Mouse (Mus musculus) small intestine, adult 2 months (tissue): ENCODE data around the gene Zfp964. TPM values are rescaled to one million over a fixed set of nuclear protein-coding genes. Genes with fewer than 3 reads are reported as not detected.
"Not testable (repeated sequence)": the region's sequence is repeated elsewhere in the genome, so short reads cannot be mapped to it uniquely, and the experiment has no call there.

Experiments
- H3K27ac ChIP-seq: fragments of 200-500 bp; 2 replicates; pipeline ENCODE4 v1.5.1; 2012; ENCODE audit warnings: low read depth, low read length, control low read depth, inconsistent platforms; ENCODE audit not compliant: insufficient read depth
- H3K27me3 ChIP-seq: fragments of 200-500 bp; 2 replicates; pipeline ENCODE4 v1.6.1; 2012; ENCODE audit warnings: mild to moderate bottlenecking, moderate library complexity, low read length, inconsistent platforms; ENCODE audit not compliant: control insufficient read depth, insufficient read depth
- H3K36me3 ChIP-seq: fragments of 200-500 bp; 2 replicates; pipeline ENCODE4 v1.6.1; 2012; ENCODE audit warnings: mild to moderate bottlenecking, low read length, control low read depth, inconsistent platforms; ENCODE audit not compliant: control insufficient read depth, insufficient read depth
- H3K4me1 ChIP-seq: fragments of 200-500 bp; 2 replicates; pipeline ENCODE4 v1.6.1; 2012; ENCODE audit warnings: low read length, inconsistent platforms, mixed read lengths; ENCODE audit not compliant: control insufficient read depth, insufficient read depth, insufficient read length
- H3K4me3 ChIP-seq: fragments of 200-500 bp; 2 replicates; pipeline ENCODE4 v1.5.1; 2012; ENCODE audit warnings: low read depth, mild to moderate bottlenecking, control low read depth, inconsistent platforms, low read length, moderate library complexity
- CTCF ChIP-seq: fragments of 200-500 bp; IDR thresholded peaks from 2 replicates; pipeline ENCODE4 v1.5.1; 2012; ENCODE audit warnings: low read depth, mild to moderate bottlenecking, control low read depth, inconsistent platforms, low read length, moderate library complexity, mixed read lengths; ENCODE audit not compliant: insufficient replicate concordance, insufficient read length; ENCODE audit errors: extremely low read depth
- POLR2A ChIP-seq: fragments of 200-500 bp; IDR thresholded peaks from 2 replicates; pipeline ENCODE4 v1.6.1; 2012; ENCODE audit warnings: low read depth, mild to moderate bottlenecking, control low read depth, inconsistent platforms, low read length, moderate library complexity
- WGBS: fragments of 180-500 bp; shearing (Covaris S2); methylation state at CpG from one replicate; pipeline ENCODE4 v1.1.7; 2018; 5-methylcytosine and 5-hydroxymethylcytosine counted together
- polyA plus RNA-seq: library from polyadenylated mRNA; depleted of rRNA; stranded (reverse); fragments of >200 nt; gene quantifications from 2 replicates; pipeline ENCODE4 v1.2.3, GENCODE M21; 2012; rRNA removed

The Zfp964 gene
- polyA plus RNA-seq, 1 experiment = 0.18 TPM

- Histone ChIP-seq H3K27me3 (no peaks in the 10 kb centered on the region), H3K27ac (no peak overlapping the region), H3K36me3 (peaks cover 25% of the 10 kb centered on the region), H3K4me1 (no peaks in the 10 kb centered on the region), H3K4me3 (no peak overlapping the region)
- no peak for TF ChIP-seq POLR2A
- TF ChIP-seq CTCF = no peak
- 82% methylated on average over 6 of the region's 6 CpGs for WGBS
Observed at GRCm38 (mm10) chr8:69701810-69702209, 47.5 kb downstream of the Zfp964 start.

GRCm38 (mm10) chr8:69710624-69711023, 56.3 kb downstream of the Zfp964 start, which contains the start of gene Zfp869:
Gene Zfp869, minus strand, starts transcription at chr8:69710724.
- H3K36me3 ChIP-seq = peaks cover 58% of the 10 kb centered on the region
- H3K27me3 ChIP-seq, H3K4me3 ChIP-seq, H3K4me1 ChIP-seq, H3K27ac ChIP-seq: not testable (repeated sequence)
- WGBS = over 99% methylated on average over 10 of the region's 10 CpGs

GRCm38 (mm10) chr8:69713516-69713915, 59.2 kb downstream of the Zfp964 start:
- Histone ChIP-seq H3K4me1 (peaks cover 9% of the 10 kb centered on the region; the same call in 1 of the 2 replicates), H3K36me3 (peaks cover 33% of the 10 kb centered on the region), H3K4me3 (no peak overlapping the region), H3K27ac (no peak overlapping the region), H3K27me3 (no peaks in the 10 kb centered on the region)
- TF ChIP-seq CTCF = no peak
- TF ChIP-seq POLR2A = no peak
- WGBS = 78% methylated on average over 8 of the region's 8 CpGs

- Histone ChIP-seq H3K36me3 (peaks cover 16% of the 10 kb centered on the region), H3K27ac (no peak overlapping the region), H3K4me1 (peaks cover 9% of the 10 kb centered on the region; the same call in 1 of the 2 replicates), H3K4me3 (no peak overlapping the region), H3K27me3 (no peaks in the 10 kb centered on the region)
- WGBS = 68% methylated on average over 6 of the region's 6 CpGs
- TF ChIP-seq POLR2A (no peak), CTCF (no peak)
Observed at GRCm38 (mm10) chr8:69715366-69715765, 61.1 kb downstream of the Zfp964 start.

Other genes with a start within 250 kb of the Zfp964 start
- not detected in 2 replicates for gene Gm9495, start 200.9 kb upstream of the Zfp964 start, polyA plus RNA-seq
- gene Gm7697, start 131.5 kb upstream of the Zfp964 start, polyA plus RNA-seq = not detected in 2 replicates
- 1.4 and 3.4 TPM in 2 replicates for gene Zfp868, start 28.9 kb upstream of the Zfp964 start, polyA plus RNA-seq
- gene Zfp869, start 56.2 kb downstream of the Zfp964 start, polyA plus RNA-seq = 0.33 and 0.38 TPM in 2 replicates
- 0.41 and 1.9 TPM in 2 replicates for gene Zfp963, start 95.5 kb downstream of the Zfp964 start, polyA plus RNA-seq
- gene Gm20422, start 120.4 kb downstream of the Zfp964 start, polyA plus RNA-seq = not detected in 2 replicates
- gene Atp13a1, start 136.7 kb downstream of the Zfp964 start, polyA plus RNA-seq = 64.3 and 102 TPM in 2 replicates
- 2.2 and 3.7 TPM in 2 replicates for gene Zfp866, start 136.7 kb downstream of the Zfp964 start, polyA plus RNA-seq
- gene Gmip, start 154.2 kb downstream of the Zfp964 start, polyA plus RNA-seq = 36.8 and 58.3 TPM in 2 replicates
- 2.0 and 2.2 TPM in 2 replicates for gene Lpar2, start 167.9 kb downstream of the Zfp964 start, polyA plus RNA-seq
- 2.1 and 9.1 TPM in 2 replicates for gene Pbx4, start 178.0 kb downstream of the Zfp964 start, polyA plus RNA-seq
- 0.03 and 0.20 TPM in 2 replicates for gene Cilp2, start 233.2 kb downstream of the Zfp964 start, polyA plus RNA-seq
- gene Tssk6, start 247.7 kb downstream of the Zfp964 start, polyA plus RNA-seq = 0.98 and 1.9 TPM in 2 replicates
- 88.6 and 149 TPM in 2 replicates for gene Ndufa13, start 248.1 kb downstream of the Zfp964 start, polyA plus RNA-seq
- 4.6 and 4.8 TPM in 2 replicates for gene Yjefn3, start 248.2 kb downstream of the Zfp964 start, polyA plus RNA-seq